Mouse (Mus musculus): ENCODE data around the gene Aldh1l2. TPM values are rescaled to one million over a fixed set of nuclear protein-coding genes. Genes with fewer than 3 reads are reported as not detected.
"Not testable (repeated sequence)": the region's sequence is repeated elsewhere in the genome, so short reads cannot be mapped to it uniquely, and the experiment has no call there.

The Aldh1l2 gene
- polyA plus RNA-seq, 1 experiment from 2014 or later: 12.8 TPM

DNA sequence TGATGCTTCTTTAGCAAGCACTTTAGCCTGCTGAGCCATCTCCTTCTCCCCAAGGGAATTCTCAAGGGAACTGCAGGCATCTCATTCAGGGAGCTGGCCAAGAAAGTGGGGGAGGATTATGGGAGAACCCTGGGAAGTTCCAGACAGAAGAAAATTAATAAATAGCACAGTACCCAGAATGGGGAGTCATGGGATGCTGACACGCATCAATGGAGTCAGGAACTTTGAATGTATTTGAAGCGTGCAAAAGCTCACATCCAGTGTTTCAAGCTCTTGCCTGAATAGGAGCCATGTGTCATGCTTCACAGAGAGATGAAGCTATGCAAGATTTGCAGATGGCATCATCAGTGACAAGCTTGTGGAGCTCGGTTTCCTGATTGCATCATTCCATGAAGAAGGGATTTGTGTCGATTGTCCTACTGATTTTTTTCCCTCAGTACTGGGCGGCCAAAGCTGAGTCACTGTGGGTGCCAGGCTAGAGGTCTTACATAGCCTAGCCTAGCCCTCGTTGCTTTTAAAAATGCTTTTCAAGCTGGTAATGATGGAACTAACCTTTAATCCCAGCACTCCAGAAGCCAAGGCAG, 3.5 kb downstream of the Aldh1l2 start:
- no peak overlapping the region for H3K4me2 ChIP-seq (replicated peaks)
- WGBS: 88% methylated on average over 6 of the region's 6 CpGs
- no peaks in the 10 kb centered on the region for H3K9me3 ChIP-seq
- no peak overlapping the region for H3K9ac ChIP-seq
- no peak for ATAC-seq (ENCODE audit: low FRiP score, low read depth)
- H3K4me3 ChIP-seq: no peak overlapping the region
- no peak overlapping the region for H3K27ac ChIP-seq
- no peaks in the 10 kb centered on the region; the same call in 1 of the 2 replicates for H3K27me3 ChIP-seq (replicated peaks)
- peaks cover 15% of the 10 kb centered on the region for H3K36me3 ChIP-seq
- peaks cover 9% of the 10 kb centered on the region; the same call in 1 of the 2 replicates for H3K4me1 ChIP-seq

- H3K4me2 ChIP-seq (replicated peaks); H3K9me3 ChIP-seq; H3K4me3 ChIP-seq; ATAC-seq (ENCODE audit: low FRiP score, low read depth); H3K9ac ChIP-seq; H3K27me3 ChIP-seq (replicated peaks); H3K4me1 ChIP-seq; H3K27ac ChIP-seq: not testable (repeated sequence)
- peaks cover 44% of the 10 kb centered on the region for H3K36me3 ChIP-seq
These were observed 9.7 kb downstream of the Aldh1l2 start for GRCm38 (mm10) chr10:83524238-83524637.

DNA sequence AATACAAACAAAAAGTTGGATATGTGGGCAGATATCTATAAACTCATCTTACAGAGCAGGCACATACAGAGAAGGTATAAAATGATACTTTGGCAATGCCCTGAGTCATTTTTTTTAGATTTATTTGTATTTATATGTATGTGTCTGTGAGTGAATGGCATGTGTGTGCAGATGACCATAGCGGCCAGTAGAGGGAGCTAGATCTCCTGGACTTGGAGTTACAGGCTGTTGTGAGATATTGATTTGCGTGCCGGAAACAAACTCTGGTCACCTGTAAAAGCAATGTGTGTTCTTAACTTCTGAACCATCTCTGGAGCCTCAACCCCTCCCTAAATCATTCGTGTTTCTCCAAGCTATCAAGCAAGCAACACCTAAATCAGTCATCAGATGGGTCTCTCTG, 12.9 kb downstream of the Aldh1l2 start:
- H3K9ac ChIP-seq: no peak overlapping the region
- WGBS: 75% methylated on average over 4 of the region's 4 CpGs
- H3K4me2 ChIP-seq (replicated peaks): no peak overlapping the region
- ATAC-seq (ENCODE audit: low FRiP score, low read depth): no peak
- no peak overlapping the region for H3K27ac ChIP-seq
- peaks cover 48% of the 10 kb centered on the region for H3K36me3 ChIP-seq
- no peak overlapping the region for H3K4me3 ChIP-seq
- no peaks in the 10 kb centered on the region for H3K9me3 ChIP-seq
- H3K27me3 ChIP-seq (replicated peaks): no peaks in the 10 kb centered on the region
- H3K4me1 ChIP-seq: no peaks in the 10 kb centered on the region

DNA sequence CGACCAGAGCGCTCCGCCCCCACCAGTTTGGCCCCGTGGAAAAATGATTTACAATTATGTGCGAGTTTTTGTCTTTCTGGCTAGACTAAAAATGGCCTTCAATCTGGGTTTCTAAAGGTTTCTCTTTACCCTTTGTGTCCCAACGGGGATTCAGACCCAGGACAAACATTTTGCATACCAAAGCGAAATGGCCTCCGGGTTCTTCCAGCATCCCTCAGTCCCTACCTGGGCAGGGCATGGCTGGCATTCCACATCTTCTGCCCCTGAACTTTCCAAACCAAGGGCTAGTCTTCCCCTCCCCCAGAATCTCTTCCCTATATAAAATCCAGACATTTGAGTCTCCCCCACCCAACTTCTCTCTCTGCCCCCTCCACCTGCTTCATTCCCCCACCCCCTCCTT, 20.2 kb downstream of the Aldh1l2 start:
- Histone ChIP-seq H3K4me3 (no peak overlapping the region), H3K36me3 (peaks cover 39% of the 10 kb centered on the region), H3K27ac (no peak overlapping the region), H3K4me2 (replicated peaks) (no peak overlapping the region), H3K9me3 (no peaks in the 10 kb centered on the region), H3K9ac (no peak overlapping the region), H3K27me3 (replicated peaks) (no peaks in the 10 kb centered on the region), H3K4me1 (no peaks in the 10 kb centered on the region)
- 79% methylated on average over 8 of the region's 8 CpGs for WGBS
- ATAC-seq (ENCODE audit: low FRiP score, low read depth): no peak

DNA sequence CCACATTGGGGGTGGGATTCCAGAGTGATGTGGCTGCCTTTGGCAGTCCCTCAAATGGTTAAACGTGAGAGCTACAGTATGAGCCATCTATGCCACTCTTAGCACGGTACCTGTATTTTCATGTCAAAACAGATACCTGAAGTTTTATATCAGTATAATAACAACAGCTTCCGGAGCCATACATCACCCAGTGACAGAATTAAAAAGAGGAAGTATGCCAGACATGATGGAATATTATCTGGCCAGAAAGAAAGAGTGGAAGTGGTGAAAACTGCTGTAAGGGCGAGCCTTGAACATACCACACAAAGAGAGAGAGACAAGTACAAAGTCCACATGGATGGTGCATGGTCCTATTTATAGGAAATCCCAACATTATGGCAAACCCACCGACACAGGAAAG, 22.6 kb downstream of the Aldh1l2 start:
- Histone ChIP-seq H3K4me2 (replicated peaks) (no peak overlapping the region), H3K9me3 (no peaks in the 10 kb centered on the region), H3K27ac (no peak overlapping the region), H3K4me3 (no peak overlapping the region), H3K9ac (no peak overlapping the region), H3K4me1 (no peaks in the 10 kb centered on the region), H3K36me3 (peaks cover 44% of the 10 kb centered on the region), H3K27me3 (replicated peaks) (no peaks in the 10 kb centered on the region)
- no peak for ATAC-seq (ENCODE audit: low FRiP score, low read depth)
- WGBS: 81% methylated on average over 5 of the region's 5 CpGs

- 68% methylated on average over 8 of the region's 8 CpGs for WGBS
- H3K27me3 ChIP-seq (replicated peaks): no peaks in the 10 kb centered on the region
These were observed 24.8 kb downstream of the Aldh1l2 start for GRCm38 (mm10) chr10:83508962-83509660.

GRCm38 (mm10) chr10:83497321-83497720, 36.6 kb downstream of the Aldh1l2 start:
- H3K4me1 ChIP-seq: no peaks in the 10 kb centered on the region
- no peak overlapping the region for H3K9ac ChIP-seq
- H3K36me3 ChIP-seq: peaks cover 18% of the 10 kb centered on the region; the same call in 1 of the 2 replicates
- no peaks in the 10 kb centered on the region for H3K9me3 ChIP-seq
- no peak overlapping the region for H3K4me3 ChIP-seq
- no peak for ATAC-seq (ENCODE audit: low FRiP score, low read depth)
- no peaks in the 10 kb centered on the region for H3K27me3 ChIP-seq (replicated peaks)
- 89% methylated on average over 13 of the region's 13 CpGs for WGBS
- H3K4me2 ChIP-seq (replicated peaks): no peak overlapping the region
- H3K27ac ChIP-seq: no peak overlapping the region

More at GRCm38 (mm10) chr10:83508962-83509660, 24.8 kb downstream of the Aldh1l2 start:
- peaks cover 47% of the 10 kb centered on the region for H3K36me3 ChIP-seq
- ATAC-seq (ENCODE audit: low FRiP score, low read depth): no peak
- no peak overlapping the region for H3K27ac ChIP-seq
- H3K4me1 ChIP-seq: no peaks in the 10 kb centered on the region
- no peak overlapping the region for H3K9ac ChIP-seq
- H3K4me3 ChIP-seq: no peak overlapping the region
- H3K4me2 ChIP-seq (replicated peaks): no peak overlapping the region
- no peaks in the 10 kb centered on the region for H3K9me3 ChIP-seq

- Histone ChIP-seq H3K36me3 (peaks cover 45% of the 10 kb centered on the region), H3K9ac (no peak overlapping the region), H3K27ac (no peak overlapping the region), H3K27me3 (replicated peaks) (no peaks in the 10 kb centered on the region), H3K4me3 (no peak overlapping the region), H3K9me3 (no peaks in the 10 kb centered on the region), H3K4me1 (no peaks in the 10 kb centered on the region), H3K4me2 (replicated peaks) (no peak overlapping the region)
- 93% methylated on average over 6 of the region's 6 CpGs for WGBS
- ATAC-seq (ENCODE audit: low FRiP score, low read depth): no peak
These were observed 43.4 kb downstream of the Aldh1l2 start for GRCm38 (mm10) chr10:83490506-83490905.

- peaks cover 7% of the 10 kb centered on the region; the same call in 1 of the 2 replicates for H3K36me3 ChIP-seq
- H3K27ac ChIP-seq: no peak overlapping the region
- ATAC-seq (ENCODE audit: low FRiP score, low read depth): no peak
- H3K4me1 ChIP-seq: no peaks in the 10 kb centered on the region
- no peak overlapping the region for H3K9ac ChIP-seq
- H3K9me3 ChIP-seq: peaks cover 18% of the 10 kb centered on the region; the same call in 1 of the 2 replicates
- H3K27me3 ChIP-seq (replicated peaks): no peaks in the 10 kb centered on the region
- no peak overlapping the region for H3K4me3 ChIP-seq
- WGBS: 84% methylated on average over 5 of the region's 5 CpGs
- no peak overlapping the region for H3K4me2 ChIP-seq (replicated peaks)
These were observed 56.7 kb downstream of the Aldh1l2 start for GRCm38 (mm10) chr10:83477286-83477685.

- Histone ChIP-seq H3K9ac (no peak overlapping the region), H3K36me3 (peaks cover 7% of the 10 kb centered on the region; the same call in 1 of the 2 replicates), H3K27ac (no peak overlapping the region), H3K4me1 (no peaks in the 10 kb centered on the region), H3K27me3 (replicated peaks) (no peaks in the 10 kb centered on the region), H3K4me2 (replicated peaks) (no peak overlapping the region), H3K9me3 (peaks cover 18% of the 10 kb centered on the region; the same call in 1 of the 2 replicates), H3K4me3 (no peak overlapping the region)
- WGBS: 96% methylated on average over 13 of the region's 13 CpGs
- ATAC-seq (ENCODE audit: low FRiP score, low read depth): no peak
These were observed 58.7 kb downstream of the Aldh1l2 start for GRCm38 (mm10) chr10:83475226-83475625.

GRCm38 (mm10) chr10:83457531-83457930, 76.4 kb downstream of the Aldh1l2 start:
- no peak for ATAC-seq (ENCODE audit: low FRiP score, low read depth)
- no peak overlapping the region for H3K9ac ChIP-seq
- H3K9me3 ChIP-seq: peaks cover 32% of the 10 kb centered on the region
- 94% methylated on average over 3 of the region's 3 CpGs for WGBS
- no peaks in the 10 kb centered on the region for H3K27me3 ChIP-seq (replicated peaks)
- no peak overlapping the region for H3K27ac ChIP-seq
- H3K4me3 ChIP-seq: no peak overlapping the region
- no peak overlapping the region for H3K4me2 ChIP-seq (replicated peaks)
- no peaks in the 10 kb centered on the region for H3K4me1 ChIP-seq
- peaks cover 10% of the 10 kb centered on the region; the same call in 1 of the 2 replicates for H3K36me3 ChIP-seq

DNA sequence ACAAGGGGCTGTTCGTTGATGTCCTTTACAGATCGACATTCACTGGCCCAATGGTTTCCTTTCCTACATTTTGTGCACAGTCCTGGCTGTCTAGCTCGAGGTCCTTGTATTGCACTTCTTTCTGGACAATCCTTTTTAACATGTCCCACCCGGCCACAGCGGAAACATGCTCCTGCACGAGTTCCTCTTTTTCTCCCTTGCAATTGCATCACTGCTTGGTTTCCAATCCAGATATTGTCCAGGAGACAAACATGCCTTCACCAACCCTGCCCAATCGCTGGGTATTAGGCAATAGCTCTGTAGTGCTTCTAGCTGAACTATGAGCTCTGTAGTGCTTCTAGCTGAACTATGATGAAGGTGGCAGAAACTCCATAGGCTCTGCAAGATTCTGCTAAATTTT, 85.4 kb downstream of the Aldh1l2 start:
- no peak overlapping the region for H3K27ac ChIP-seq
- no peak for ATAC-seq (ENCODE audit: low FRiP score, low read depth)
- H3K9me3 ChIP-seq: peaks cover 28% of the 10 kb centered on the region
- no peaks in the 10 kb centered on the region for H3K27me3 ChIP-seq (replicated peaks)
- H3K9ac ChIP-seq: no peak overlapping the region
- WGBS: 96% methylated on average over 7 of the region's 7 CpGs
- no peak overlapping the region for H3K4me2 ChIP-seq (replicated peaks)
- H3K4me1 ChIP-seq: no peaks in the 10 kb centered on the region
- H3K4me3 ChIP-seq: no peak overlapping the region
- peaks cover 17% of the 10 kb centered on the region; the same call in 1 of the 2 replicates for H3K36me3 ChIP-seq
